Mouse (Mus musculus): Measurements from ENCODE around the gene Rab1b. TPM values are rescaled to one million over a fixed set of nuclear protein-coding genes. Genes with fewer than 3 reads are reported as not detected.

The Rab1b gene
- polyA plus RNA-seq, 1 experiment from 2014 or later: 239 TPM

GRCm38 (mm10) chr19:5107556-5108270, 841 bp upstream of the Rab1b start:
- no peak overlapping the region for H3K4me2 ChIP-seq (ENCODE audit: low read length)
- peaks cover 34% of the 10 kb centered on the region for H3K36me3 ChIP-seq (ENCODE audit: control insufficient read depth, insufficient read depth)
- H3K9me3 ChIP-seq (ENCODE audit: control insufficient read depth, low read length): no peaks in the 10 kb centered on the region
- H3K27ac ChIP-seq (ENCODE audit: low read length): 0 out of 2 replicates have a peak overlapping the region, but pooled peaks have one; percentile 15
- no peak overlapping the region for H3K4me3 ChIP-seq (replicated peaks; ENCODE audit: low read length)
- 76% methylated on average over 18 of the region's 18 CpGs for WGBS
- no peak for ATAC-seq
- peaks cover 14% of the 10 kb centered on the region for H3K4me1 ChIP-seq (replicated peaks; ENCODE audit: control insufficient read depth, insufficient read depth, low read length)
- no peak overlapping the region for H3K9ac ChIP-seq (replicated peaks; ENCODE audit: low read depth, low read length)
- no peaks in the 10 kb centered on the region for H3K27me3 ChIP-seq (replicated peaks; ENCODE audit: control insufficient read depth, insufficient read depth, low read length)

GRCm38 (mm10) chr19:5106074-5106473, 798 bp downstream of the Rab1b start:
- H3K36me3 ChIP-seq (ENCODE audit: control insufficient read depth, insufficient read depth): peaks cover 32% of the 10 kb centered on the region
- ATAC-seq: no peak
- 20% methylated on average over 9 of the region's 9 CpGs for WGBS

GRCm38 (mm10) chr19:5098363-5099143, 8.3 kb downstream of the Rab1b start, which contains the start of gene Cnih2:
Cnih2 (minus strand) TSS chr19:5098521.
- 2% methylated on average over 41 of the region's 48 CpGs for WGBS
- peak within 1 kb of the TSS; percentile 79 for H3K4me3 ChIP-seq (replicated peaks; ENCODE audit: low read length)
- peak within 1 kb of the TSS; percentile 59 for H3K4me2 ChIP-seq (ENCODE audit: low read length)
- peaks cover 12% of the 10 kb centered on the region; the same call in 1 of the 2 replicates for H3K36me3 ChIP-seq (ENCODE audit: control insufficient read depth, insufficient read depth)
- H3K4me1 ChIP-seq (replicated peaks; ENCODE audit: control insufficient read depth, insufficient read depth, low read length): peaks cover 50% of the 10 kb centered on the region
- H3K27me3 ChIP-seq (replicated peaks; ENCODE audit: control insufficient read depth, insufficient read depth, low read length): no peaks in the 10 kb centered on the region
- H3K27ac ChIP-seq (ENCODE audit: low read length): peak within 1 kb of the TSS; percentile 92
- peak; percentile 76 for ATAC-seq
- H3K9me3 ChIP-seq (ENCODE audit: control insufficient read depth, low read length): no peaks in the 10 kb centered on the region
- peak within 1 kb of the TSS; percentile 96 for H3K9ac ChIP-seq (replicated peaks; ENCODE audit: low read depth, low read length)

More at GRCm38 (mm10) chr19:5106074-5106473, 798 bp downstream of the Rab1b start:
- peaks cover 14% of the 10 kb centered on the region for H3K4me1 ChIP-seq (replicated peaks; ENCODE audit: control insufficient read depth, insufficient read depth, low read length)
- H3K4me2 ChIP-seq (ENCODE audit: low read length): peak overlapping the region; percentile 82
- H3K4me3 ChIP-seq (replicated peaks; ENCODE audit: low read length): peak overlapping the region; percentile 85
- peak overlapping the region; percentile 94 for H3K9ac ChIP-seq (replicated peaks; ENCODE audit: low read depth, low read length)
- H3K9me3 ChIP-seq (ENCODE audit: control insufficient read depth, low read length): no peaks in the 10 kb centered on the region
- no peaks in the 10 kb centered on the region for H3K27me3 ChIP-seq (replicated peaks; ENCODE audit: control insufficient read depth, insufficient read depth, low read length)
- peak overlapping the region; percentile 96 for H3K27ac ChIP-seq (ENCODE audit: low read length)

GRCm38 (mm10) chr19:5097521-5098362, 9.1 kb downstream of the Rab1b start:
- Histone ChIP-seq H3K27ac (ENCODE audit: low read length) (peak overlapping the region; percentile 92), H3K27me3 (replicated peaks; ENCODE audit: control insufficient read depth, insufficient read depth, low read length) (no peaks in the 10 kb centered on the region), H3K9me3 (ENCODE audit: control insufficient read depth, low read length) (no peaks in the 10 kb centered on the region), H3K9ac (replicated peaks; ENCODE audit: low read depth, low read length) (peak overlapping the region; percentile 96), H3K4me1 (replicated peaks; ENCODE audit: control insufficient read depth, insufficient read depth, low read length) (peaks cover 53% of the 10 kb centered on the region), H3K4me2 (ENCODE audit: low read length) (peak overlapping the region; percentile 59), H3K4me3 (replicated peaks; ENCODE audit: low read length) (peak overlapping the region; percentile 79), H3K36me3 (ENCODE audit: control insufficient read depth, insufficient read depth) (peaks cover 11% of the 10 kb centered on the region; the same call in 1 of the 2 replicates)
- peak; percentile 13; the same call in 1 of the 2 replicates for ATAC-seq
- under 1% methylated on average over 23 of the region's 31 CpGs for WGBS

- Histone ChIP-seq H3K9ac (replicated peaks; ENCODE audit: low read depth, low read length) (peak overlapping the region; percentile 96), H3K4me1 (replicated peaks; ENCODE audit: control insufficient read depth, insufficient read depth, low read length) (peaks cover 53% of the 10 kb centered on the region), H3K27me3 (replicated peaks; ENCODE audit: control insufficient read depth, insufficient read depth, low read length) (no peaks in the 10 kb centered on the region), H3K4me3 (replicated peaks; ENCODE audit: low read length) (peak overlapping the region; percentile 79), H3K9me3 (ENCODE audit: control insufficient read depth, low read length) (no peaks in the 10 kb centered on the region), H3K4me2 (ENCODE audit: low read length) (peak overlapping the region; percentile 59), H3K27ac (ENCODE audit: low read length) (peak overlapping the region; percentile 92), H3K36me3 (ENCODE audit: control insufficient read depth, insufficient read depth) (peaks cover 19% of the 10 kb centered on the region)
- no peak for ATAC-seq
- WGBS: 6% methylated on average over 9 of the region's 9 CpGs
Measured at GRCm38 (mm10) chr19:5095887-5096474, 10.9 kb downstream of the Rab1b start.

GRCm38 (mm10) chr19:5094746-5095417, 12.0 kb downstream of the Rab1b start:
- H3K9me3 ChIP-seq (ENCODE audit: control insufficient read depth, low read length): no peaks in the 10 kb centered on the region
- H3K4me1 ChIP-seq (replicated peaks; ENCODE audit: control insufficient read depth, insufficient read depth, low read length): peaks cover 53% of the 10 kb centered on the region
- no peak; the same call in 1 of the 2 replicates for ATAC-seq
- peak overlapping the region; percentile 59 for H3K4me2 ChIP-seq (ENCODE audit: low read length)
- no peaks in the 10 kb centered on the region for H3K27me3 ChIP-seq (replicated peaks; ENCODE audit: control insufficient read depth, insufficient read depth, low read length)
- H3K27ac ChIP-seq (ENCODE audit: low read length): peak overlapping the region; percentile 92
- peaks cover 17% of the 10 kb centered on the region for H3K36me3 ChIP-seq (ENCODE audit: control insufficient read depth, insufficient read depth)
- H3K4me3 ChIP-seq (replicated peaks; ENCODE audit: low read length): peak overlapping the region; percentile 79
- peak overlapping the region; percentile 52 for H3K9ac ChIP-seq (replicated peaks; ENCODE audit: low read depth, low read length)
- WGBS: 23% methylated on average over 11 of the region's 11 CpGs

- under 1% methylated on average over 20 of the region's 21 CpGs for WGBS
- H3K4me1 ChIP-seq (replicated peaks; ENCODE audit: control insufficient read depth, insufficient read depth, low read length): peaks cover 53% of the 10 kb centered on the region
Measured at GRCm38 (mm10) chr19:5094243-5094632, 12.6 kb downstream of the Rab1b start.

More at GRCm38 (mm10) chr19:5094243-5094632, 12.6 kb downstream of the Rab1b start:
- peak; percentile 80 for ATAC-seq
- Histone ChIP-seq H3K9me3 (ENCODE audit: control insufficient read depth, low read length) (no peaks in the 10 kb centered on the region), H3K36me3 (ENCODE audit: control insufficient read depth, insufficient read depth) (peaks cover 14% of the 10 kb centered on the region), H3K4me2 (ENCODE audit: low read length) (peak overlapping the region; percentile 59), H3K9ac (replicated peaks; ENCODE audit: low read depth, low read length) (peak overlapping the region; percentile 52), H3K4me3 (replicated peaks; ENCODE audit: low read length) (peak overlapping the region; percentile 79), H3K27me3 (replicated peaks; ENCODE audit: control insufficient read depth, insufficient read depth, low read length) (no peaks in the 10 kb centered on the region), H3K27ac (ENCODE audit: low read length) (peak overlapping the region; percentile 92)
